Mouse (Mus musculus) cerebellum, postnatal 14 days (tissue): Measurements from ENCODE around the gene Tenm2.
A peak's percentile ranks its signal among the peaks of the same experiment; 100 is the strongest.

Source experiments
- DNase-seq, 2 experiments: peaks; one replicate each; pipeline ENCODE4 v3.0.0; 2021; ENCODE audit warnings: mixed read lengths in 2 of 2

Tenm2 gene

DNA sequence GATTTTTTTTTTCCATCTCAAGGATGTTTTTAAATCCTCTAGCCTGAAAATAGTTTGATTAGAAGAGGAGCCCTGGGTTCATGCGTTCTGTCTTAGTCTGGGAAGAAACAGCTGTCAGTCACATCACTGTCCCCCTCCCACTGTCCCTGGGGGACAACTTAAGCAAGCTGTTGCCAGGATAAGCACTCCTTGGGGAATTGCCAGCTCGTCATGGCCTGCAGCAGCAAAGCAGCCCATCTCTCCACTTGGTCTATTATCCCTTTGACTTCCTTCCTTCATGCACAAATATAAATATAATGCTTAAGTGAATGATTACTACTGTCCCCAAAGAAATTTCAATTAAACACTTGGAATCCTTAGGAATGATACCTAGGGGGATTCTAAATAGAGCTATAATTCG lies 344.7 kb downstream of the Tenm2 start:
- DNase-seq = peak; percentile 32 to 44

DNA sequence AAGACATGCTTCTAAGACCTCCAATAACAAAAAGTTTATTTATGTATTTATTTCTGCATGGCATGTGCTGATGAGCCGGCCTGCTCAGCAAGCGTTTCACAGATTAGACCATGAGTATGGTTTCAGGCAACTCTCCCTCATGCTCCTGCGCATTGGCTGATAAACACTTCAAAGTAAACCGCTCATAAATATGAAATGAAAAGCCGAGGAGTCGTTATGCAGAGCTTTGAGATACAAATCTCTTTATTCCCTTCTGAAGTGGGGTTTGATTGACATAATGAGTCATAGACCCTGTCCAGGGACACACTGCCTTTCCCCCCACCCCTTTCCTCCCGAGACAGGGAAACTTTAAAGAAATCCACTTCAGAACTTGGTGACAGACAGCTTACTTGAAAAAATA lies 348.3 kb downstream of the Tenm2 start:
- no peak for DNase-seq

DNA sequence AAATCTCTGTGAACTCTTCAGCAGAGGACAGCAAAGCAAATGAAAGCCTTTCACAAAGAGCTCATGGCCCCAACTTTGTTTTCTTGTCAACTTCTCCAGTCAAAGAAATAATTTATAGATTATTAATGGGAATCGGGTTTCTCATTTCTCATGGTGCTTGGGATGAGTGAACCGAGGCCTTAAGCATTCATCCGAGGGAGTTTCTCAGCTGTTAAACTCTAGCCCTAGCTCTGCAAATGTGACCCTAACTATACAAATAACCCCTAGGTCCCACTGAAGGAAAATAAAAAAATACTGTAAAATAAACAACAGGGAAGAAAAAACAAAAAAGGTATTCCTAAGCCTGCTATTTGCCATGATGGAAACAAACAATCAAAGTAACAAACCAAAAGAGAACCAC lies 349.6 kb downstream of the Tenm2 start:
- DNase-seq = no peak

DNA sequence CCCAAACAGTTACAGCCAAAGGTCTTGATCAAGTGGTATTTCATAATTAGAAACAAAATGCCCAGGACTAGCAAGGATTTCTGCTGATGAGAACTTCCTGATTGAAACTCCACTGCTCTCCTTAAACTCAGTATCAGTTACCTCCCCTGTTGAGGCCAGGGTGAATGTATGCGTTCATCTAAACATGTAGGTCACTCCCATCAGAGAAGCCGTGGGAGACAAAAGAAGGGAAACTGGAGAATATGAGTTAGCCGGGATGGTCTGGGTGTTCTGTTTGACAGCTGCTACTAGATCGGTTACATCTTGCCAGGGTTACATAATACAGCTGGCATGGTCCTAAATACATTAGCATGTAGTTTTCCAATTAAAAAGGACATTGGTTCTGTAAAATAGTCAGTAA lies 362.8 kb downstream of the Tenm2 start:
- no peak for DNase-seq

DNA sequence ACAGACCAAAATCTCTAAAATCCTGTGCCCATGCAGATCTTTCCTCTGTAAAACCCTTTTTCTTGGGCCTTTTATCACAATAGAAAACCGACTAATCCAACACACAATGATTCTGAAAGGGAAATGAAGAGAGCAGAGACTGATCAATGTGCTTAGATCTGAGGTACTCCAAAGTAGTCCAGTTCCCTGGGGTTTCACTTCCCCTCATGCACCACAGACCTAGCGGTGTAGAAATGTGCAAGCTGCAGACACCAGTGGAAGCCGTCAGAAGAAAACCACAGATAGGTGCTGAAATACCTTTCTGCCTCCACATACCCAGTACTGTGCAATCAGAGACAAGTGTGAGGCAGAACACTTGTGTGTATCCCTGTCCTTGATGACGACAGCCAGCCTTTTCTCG lies 365.2 kb downstream of the Tenm2 start:
- DNase-seq = no peak

DNA sequence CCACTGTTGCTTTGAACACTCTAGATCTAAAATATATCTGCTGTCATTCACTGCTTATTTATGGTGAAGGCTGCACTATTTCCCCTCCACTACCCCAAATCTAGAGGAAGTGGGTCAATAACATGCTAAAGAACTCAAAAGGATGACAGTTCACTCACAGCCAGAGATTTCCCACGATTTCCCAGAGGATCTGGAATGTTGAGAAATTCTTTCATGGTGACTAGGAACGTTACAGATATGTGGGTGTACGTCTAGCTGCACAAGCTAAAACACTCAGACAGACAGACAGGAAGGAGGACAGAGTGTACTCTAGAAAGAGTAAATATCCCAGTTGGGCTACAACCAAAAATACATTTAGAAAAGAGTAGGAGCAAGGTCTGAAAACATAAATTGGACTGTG lies 384.1 kb downstream of the Tenm2 start:
- DNase-seq = no peak

DNA sequence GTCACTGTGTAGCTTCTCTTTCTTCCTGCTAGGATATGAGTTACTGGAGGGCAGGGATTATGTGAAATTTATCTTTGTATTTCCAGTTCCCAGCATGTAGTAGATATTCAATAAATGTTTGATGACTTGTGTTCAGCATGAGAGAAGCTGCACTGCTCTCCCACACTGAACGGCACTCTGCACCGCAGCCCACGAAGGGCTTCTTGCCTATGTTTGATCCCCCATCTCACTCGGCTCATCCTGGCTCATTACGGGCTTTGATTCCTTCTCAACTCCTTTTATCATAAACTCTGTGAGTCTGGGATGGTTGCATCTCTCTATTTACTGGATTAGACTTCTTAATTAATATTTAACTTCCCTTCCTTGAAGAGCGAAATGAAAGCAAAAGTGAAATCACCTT lies 388.3 kb downstream of the Tenm2 start:
- DNase-seq = no peak

DNA sequence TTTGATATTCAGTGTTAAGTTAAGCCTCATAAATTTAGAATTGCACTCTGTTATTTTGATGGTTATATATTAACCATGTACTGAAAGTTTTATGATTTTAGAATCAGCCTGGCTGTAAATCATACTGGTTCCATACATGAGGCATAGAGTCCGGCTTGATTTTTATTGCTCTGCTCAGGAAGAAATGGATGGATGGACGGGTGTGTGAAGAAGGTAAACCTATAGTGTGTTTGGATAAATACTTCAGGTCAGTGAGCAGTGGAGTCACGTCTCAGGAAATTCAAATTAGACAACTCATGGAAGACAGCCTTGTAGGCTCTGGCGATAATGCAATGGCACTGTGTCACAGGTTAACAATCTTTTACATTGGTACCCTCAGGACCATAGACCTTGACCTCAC lies 402.9 kb downstream of the Tenm2 start:
- no peak for DNase-seq

DNA sequence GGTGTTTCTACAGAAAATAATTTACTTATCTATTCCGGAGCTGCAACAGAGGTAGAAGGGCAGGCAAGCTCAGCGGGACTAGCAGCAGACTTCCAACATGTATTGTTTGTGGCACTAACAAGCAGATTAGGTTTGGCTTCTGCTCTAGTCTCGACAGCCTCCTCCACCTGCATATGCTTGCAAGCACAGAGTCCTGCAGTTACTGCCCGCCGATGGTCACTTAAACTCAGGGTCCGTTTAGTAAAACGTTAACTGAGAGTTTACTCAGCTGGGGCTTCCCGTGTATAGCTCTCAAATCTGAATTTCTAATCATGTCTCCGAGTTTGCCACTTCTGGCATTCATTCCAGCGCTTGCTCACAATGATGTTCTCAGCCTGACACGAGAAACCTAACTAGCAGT lies 404.3 kb downstream of the Tenm2 start:
- no peak for DNase-seq

DNA sequence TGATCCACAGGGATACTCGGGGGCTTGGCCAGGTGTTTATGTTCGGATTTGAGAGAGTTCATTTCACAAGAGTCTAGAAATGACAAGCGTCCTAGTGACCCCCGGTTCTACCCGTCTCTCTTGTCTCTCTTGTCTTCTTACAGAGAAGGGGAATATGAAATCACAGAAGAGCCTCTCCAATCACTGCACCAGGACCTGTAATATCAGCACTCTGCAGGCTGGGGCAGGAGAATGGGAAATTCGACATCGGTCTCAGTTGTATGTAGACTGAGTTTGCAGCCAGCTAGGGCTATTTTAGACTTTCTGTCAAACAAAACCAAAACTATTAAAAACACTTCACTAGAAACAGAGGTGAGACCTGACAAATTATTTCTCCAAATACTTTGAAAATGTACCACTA lies 411.1 kb downstream of the Tenm2 start:
- no peak for DNase-seq

DNA sequence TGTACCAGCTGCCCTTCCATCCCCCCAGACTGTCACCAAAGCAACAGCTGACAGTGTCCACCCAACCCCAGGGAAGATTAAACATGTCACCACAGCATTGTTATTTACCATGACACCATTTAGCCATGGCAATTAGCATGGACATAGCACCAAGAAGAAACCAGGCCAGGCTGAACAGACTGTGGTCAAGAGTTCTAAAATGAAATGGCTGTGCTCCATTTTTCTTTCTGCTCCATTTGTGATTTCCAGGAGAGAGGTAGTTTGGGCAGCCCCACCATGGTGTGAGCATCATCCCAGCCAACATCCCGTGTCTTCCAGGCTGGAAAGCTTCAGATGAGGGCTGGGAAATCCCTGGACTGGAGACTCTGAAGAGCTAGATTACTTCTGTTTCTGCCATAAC lies 431.1 kb downstream of the Tenm2 start:
- DNase-seq = peak; percentile 66 to 82

DNA sequence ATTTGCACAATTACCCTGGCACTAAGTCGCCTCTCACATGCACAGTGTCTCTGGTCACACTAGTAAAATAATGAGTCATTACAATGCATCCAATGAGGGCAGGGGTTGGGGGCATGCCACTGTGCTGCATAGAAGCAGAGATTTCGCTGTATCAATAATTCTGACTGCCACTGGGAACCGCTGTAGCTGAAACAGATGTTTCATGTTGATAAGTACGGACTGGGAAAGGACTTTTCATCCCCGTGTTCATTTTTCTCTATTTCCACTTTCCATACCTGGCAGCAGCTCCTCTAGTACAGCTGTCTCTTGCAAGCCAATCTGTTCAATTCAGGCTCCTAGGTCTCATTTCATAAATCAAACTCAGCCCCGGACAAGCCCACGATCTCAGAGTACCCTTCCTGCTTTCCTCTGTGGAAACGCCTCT lies 433.5 kb downstream of the Tenm2 start:
- peak; percentile 16 to 17 for DNase-seq

DNA sequence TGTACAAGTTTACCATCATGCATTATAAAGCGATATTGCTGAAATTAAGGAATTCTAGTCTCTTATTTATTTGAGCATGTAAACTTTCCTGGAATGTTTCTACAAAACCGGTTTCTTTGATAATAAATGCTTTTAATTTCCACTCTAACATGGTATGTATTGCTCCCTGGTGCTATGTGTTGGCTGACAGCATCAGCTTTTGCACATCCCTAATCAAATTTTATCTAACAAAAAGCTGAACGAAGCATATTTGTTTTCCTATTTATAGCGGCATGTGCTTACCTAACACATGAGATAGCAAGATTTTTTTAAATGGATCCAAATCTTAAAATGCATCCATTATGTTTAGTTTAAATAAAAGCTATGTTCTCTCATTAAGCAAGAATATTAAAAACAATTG lies 434.1 kb downstream of the Tenm2 start:
- DNase-seq = no peak

DNA sequence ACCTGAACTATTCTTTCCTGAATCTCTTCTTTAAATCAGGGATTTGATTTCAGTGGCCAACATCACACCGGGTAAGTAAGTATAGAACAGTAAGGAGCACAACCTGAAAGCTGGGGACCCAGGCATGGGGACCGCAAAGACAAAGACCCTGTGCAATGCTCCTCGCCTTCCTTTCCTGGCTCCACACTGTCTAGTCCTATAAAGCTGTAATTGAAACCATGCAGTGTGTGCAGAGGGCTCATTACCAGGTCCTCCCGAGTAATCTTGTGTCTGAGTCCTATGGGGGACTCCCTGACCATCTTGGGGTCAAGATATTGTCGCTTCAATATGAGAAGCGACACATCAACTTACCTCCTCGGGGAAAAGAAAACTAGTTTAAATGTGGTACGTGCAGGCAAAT lies 436.4 kb downstream of the Tenm2 start:
- no peak for DNase-seq

DNA sequence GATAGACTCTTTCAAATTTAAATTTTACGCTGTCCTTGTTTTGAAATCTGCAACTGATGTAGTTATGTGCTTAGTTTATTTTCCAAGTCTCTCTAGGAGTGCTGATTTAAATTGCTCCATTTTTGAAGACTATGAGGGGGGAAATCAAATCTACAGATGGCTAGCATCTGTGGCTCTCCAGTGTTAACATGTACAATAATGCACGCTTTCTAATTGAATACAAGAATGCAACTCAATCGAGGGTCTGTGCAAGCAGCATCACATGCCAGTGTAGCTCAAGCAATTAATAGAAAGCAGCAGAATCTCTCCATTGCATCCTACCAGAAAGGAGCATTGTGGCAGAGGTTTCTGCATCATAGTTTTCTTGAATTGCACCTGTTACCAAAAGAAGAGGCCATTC lies 477.8 kb downstream of the Tenm2 start:
- no peak for DNase-seq

DNA sequence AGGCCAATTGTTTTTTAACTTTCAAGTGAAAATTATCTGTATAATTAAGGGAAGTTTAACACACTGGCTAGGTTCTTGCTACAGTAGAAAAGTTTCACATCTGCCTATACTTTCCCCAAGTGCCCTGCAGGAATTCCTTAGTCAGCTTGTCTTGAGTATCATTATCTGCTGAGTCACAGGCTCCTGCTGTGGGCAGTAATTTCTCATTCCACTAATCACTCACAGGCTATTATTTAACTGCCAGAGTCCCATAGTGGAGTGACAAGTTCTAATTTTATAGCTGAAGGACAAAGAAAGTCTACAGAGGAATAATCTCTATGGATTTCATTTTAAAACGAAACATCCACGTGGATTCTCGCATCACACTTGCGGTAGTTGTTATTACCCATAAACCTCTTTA lies 489.5 kb downstream of the Tenm2 start:
- no peak for DNase-seq

DNA sequence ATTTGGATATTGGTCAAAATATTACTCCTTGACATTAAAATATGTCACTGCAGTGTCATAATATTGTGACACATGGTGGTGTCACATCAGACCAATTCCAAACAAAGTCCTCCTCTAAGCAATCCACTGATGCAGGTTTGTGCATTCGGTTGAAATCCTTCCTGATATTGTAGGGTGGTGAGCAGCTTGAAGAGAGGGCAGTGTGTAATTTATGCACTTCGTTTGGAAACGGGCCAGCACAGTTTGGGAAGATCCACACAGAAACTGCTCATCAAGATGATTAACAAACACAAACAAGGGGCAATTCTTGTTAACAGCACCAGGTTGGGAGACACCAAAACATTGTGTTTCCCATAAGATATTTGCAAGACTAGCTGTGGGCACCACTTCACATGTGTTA lies 508.0 kb downstream of the Tenm2 start:
- peak; percentile 26 to 53 for DNase-seq

DNA sequence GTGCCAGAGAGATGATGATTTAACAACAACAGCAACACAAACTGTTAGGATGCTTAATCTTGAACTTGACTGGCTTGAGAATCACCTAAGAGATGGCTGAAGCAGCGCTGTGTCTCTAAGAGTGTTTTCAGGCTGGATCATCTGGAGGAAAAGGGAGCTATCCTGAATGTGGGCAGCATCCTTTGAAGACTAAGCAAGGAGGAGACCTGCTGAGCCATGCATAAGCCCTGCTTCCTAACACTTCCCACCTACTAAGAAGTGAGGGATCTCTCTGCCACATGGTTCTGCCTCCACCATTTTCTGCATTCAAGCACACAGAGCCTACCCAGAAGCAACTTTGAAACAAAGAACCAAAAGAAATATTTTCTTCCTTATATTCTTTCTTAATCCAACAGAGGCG lies 532.9 kb downstream of the Tenm2 start:
- DNase-seq = no peak

DNA sequence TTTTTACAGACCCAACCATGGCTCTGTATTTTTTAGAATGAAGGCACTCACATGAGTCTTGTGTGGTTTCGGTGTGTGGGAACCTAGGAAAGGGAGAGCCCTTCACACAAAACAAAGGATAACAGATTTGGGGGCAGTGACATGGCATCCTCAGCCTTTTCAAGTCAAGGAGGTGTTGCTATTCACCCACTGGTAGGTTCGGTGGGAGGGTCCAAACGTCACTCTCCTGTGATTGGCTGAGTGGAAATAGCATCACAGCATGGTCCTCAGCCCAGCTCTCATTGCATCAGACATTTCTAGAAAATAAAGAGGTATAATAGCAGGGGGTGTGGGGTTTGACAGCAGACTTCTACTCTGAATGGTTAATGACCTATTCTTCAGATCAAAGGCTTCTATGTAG lies 534.8 kb downstream of the Tenm2 start:
- no peak for DNase-seq

DNA sequence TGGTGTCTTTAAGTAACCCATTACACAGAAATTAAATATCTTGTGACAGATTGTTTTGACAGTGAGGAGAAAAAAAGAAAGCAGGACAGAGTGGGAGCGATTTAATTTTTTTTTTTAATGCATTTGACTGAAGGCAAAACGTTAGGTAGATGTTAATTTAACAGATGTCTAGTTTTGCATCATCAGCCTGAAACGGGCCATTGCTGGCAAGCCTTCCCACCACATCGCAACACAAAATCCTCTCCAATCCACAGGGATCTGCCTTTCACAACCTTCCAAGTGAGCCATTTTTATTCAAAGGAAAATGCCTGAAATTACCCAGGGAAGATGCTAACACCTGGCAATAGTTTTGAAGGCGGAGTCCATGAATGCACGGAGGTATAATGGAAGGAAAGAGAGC lies 535.6 kb downstream of the Tenm2 start:
- no peak for DNase-seq

DNA sequence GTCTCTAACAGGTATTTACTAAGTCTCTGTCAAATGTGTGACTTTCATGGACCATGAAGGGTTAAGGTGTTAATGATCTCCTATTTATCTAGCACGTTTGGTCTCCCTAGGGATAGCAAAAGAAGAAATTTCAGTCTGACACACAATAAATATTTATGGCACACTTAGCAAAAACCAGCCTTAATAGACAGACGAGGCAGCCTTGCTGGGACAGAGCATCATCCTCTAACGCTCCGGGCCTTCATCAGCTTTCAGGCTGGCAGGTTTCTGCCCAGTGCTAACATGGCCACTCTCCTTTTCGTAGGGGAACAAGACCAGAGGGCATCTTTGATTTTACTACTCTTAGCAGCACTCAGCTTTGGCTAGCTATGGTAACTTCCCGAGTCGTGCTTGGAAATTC lies 537.5 kb downstream of the Tenm2 start:
- DNase-seq = no peak

DNA sequence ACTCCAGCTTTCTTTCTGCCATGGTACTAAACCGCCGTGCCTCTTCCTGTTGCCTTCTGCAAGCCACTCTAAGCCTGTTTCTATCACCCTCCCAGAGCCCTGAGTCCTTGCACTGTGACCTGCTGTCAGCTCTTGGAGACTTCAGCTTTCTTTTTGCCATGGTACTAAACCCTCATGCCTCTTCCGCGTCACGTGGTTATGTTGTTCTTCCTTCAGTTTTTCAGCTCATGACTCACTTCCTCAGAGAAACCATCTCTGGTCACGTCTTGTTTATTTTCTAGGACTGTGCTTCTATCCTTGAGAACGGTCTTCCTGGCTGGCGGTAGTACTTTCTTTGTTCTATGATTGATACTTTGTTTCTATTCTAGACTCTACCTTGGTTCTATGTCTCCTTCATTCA lies 537.9 kb downstream of the Tenm2 start:
- no peak for DNase-seq

DNA sequence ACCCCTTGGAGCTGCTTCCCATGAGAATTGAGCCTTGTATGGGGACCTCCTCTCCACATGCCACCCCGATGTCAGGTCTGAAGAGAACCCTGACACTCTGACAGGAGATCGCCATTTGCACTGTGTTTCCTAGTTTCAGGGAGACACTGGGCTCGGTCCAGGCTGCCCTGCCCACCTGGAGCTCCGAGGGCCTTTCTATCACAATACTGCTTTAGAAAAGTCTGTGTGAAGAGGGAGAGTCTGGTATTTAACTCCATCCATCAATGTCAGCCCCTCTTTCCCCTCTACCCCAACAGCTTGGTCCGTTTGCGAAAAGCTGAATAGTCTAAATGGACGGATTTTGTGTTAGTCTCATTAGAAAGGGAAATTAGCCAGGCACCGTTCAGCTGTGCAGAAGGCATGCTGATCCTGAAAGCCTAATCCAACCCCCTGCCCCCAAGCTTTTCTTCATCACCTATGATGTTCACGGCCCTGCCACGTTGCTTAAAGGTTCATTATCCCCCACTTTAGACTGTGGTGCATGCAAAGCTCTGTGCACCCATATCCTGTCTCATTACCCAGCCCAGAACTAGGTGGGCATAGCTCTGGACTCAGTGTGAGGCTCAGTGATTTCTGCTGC lies 538.6 kb downstream of the Tenm2 start:
- no peak for DNase-seq

DNA sequence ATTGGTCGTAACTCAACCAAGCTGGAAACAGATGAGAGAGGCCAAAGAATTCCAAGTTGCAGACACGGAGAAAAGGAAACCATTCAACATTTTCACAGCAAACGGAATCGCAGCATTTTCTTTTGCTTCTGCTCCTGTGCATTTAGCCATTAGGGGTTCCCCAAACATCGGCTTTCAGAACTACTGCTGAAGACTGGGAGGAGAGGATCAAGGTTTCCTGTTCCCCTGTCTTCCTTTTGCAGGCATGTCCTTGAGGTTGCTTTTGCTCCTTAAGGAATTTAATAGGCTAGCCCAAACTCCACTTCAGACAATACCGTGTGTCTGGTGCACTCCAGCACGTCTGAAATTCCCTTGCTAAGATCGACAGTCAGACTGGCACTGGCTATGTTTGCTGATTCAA lies 541.0 kb downstream of the Tenm2 start:
- DNase-seq = no peak

DNA sequence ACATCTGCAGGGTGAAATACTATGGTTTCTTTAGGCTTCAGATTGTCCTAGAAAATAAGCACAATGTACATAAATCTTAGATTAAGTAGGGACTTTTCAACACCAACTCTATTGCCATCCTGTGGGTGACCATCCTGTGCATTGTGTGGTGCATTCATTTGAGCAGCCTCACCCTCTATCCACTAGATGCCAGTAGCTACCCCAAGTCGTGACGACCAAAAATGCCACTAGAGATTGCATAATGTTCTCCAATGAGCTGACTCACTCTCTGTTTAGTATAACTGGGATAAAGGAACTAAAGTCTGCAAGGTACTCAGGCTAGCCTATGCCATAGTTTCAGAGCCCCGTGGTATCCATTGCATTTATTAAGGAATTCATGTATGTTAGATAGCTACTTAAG lies 543.1 kb downstream of the Tenm2 start:
- DNase-seq = no peak

DNA sequence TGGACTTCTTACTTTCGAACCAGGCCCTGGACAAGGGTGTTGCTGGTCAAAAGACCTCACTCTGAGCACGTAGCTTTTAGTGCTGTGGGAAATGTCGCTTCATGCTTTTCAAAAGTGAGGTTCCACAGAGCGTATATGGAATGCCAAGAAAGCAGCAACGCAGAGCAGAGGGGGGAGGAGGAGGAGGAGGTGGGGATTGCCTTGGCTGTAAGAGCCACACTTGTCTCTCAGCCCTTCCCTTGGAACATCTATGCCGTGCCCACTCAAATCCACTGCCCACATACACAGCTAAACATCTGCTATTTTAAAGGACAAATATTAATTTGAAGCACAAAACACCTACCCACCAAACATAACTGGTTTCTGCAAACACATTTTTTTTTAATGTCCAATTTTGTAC lies 544.9 kb downstream of the Tenm2 start:
- DNase-seq = no peak
